Mouse (Mus musculus) forebrain, embryonic 12.5 days (tissue): ENCODE data around the gene Klhdc7a. TPM values are rescaled to one million over a fixed set of nuclear protein-coding genes. Genes with fewer than 3 reads are reported as not detected.
"Not testable (repeated sequence)": the region's sequence is repeated elsewhere in the genome, so short reads cannot be mapped to it uniquely, and the experiment has no call there.

Experiments used
- ATAC-seq: fragments of 200-750 bp; cut with Nextera tagmentation; 2 replicates; pipeline ENCODE4 v1.8.0; 2017; ENCODE audit warnings: moderate TSS enrichment; ENCODE audit not compliant: low FRiP score
- H3K27ac ChIP-seq: fragments of 300-500 bp; sonication (generic); 2 replicates; pipeline ENCODE4 v1.5.1; 2016; ENCODE audit warnings: mild to moderate bottlenecking
- H3K27me3 ChIP-seq: fragments of 300-500 bp; sonication (generic); 2 replicates; pipeline ENCODE4 v1.6.1; 2016; ENCODE audit warnings: mild to moderate bottlenecking
- H3K36me3 ChIP-seq: fragments of 300-500 bp; sonication (generic); replicated peaks from 2 replicates; pipeline ENCODE4 v1.6.1; 2016; ENCODE audit warnings: mild to moderate bottlenecking
- H3K4me1 ChIP-seq: fragments of 300-500 bp; sonication (generic); 2 replicates; pipeline ENCODE4 v1.6.1; 2016
- H3K4me2 ChIP-seq: fragments of 300-500 bp; sonication (generic); 2 replicates; pipeline ENCODE4 v1.6.1; 2016; ENCODE audit warnings: mild to moderate bottlenecking, moderate library complexity
- H3K4me3 ChIP-seq: fragments of 300-500 bp; sonication (generic); replicated peaks from 2 replicates; pipeline ENCODE4 v1.5.1; 2016; ENCODE audit warnings: mild to moderate bottlenecking
- H3K9ac ChIP-seq: fragments of 300-500 bp; sonication (generic); 2 replicates; pipeline ENCODE4 v1.6.1; 2016; ENCODE audit warnings: mild to moderate bottlenecking
- H3K9me3 ChIP-seq: fragments of 300-500 bp; sonication (generic); 2 replicates; pipeline ENCODE4 v1.6.1; 2016
- WGBS: fragments of 180-500 bp; shearing (Covaris S2); methylation state at CpG from one replicate; pipeline ENCODE4 v1.1.7; 2016; 5-methylcytosine and 5-hydroxymethylcytosine counted together
- polyA plus RNA-seq: library from polyadenylated mRNA; unstranded; fragments of >200 nt; fragmentation: Nextera tagmentation; extraction: Ambion mirVana; gene quantifications from 2 replicates; pipeline ENCODE4 v1.2.1, GENCODE M21; 2016

The Klhdc7a gene
- polyA plus RNA-seq, 1 experiment from 2014 or later = 0.20 TPM

- Histone ChIP-seq H3K4me2 (no peak overlapping the region), H3K36me3 (no peaks in the 10 kb centered on the region), H3K9ac (no peak overlapping the region), H3K27ac (peak overlapping the region; percentile 54; the same call in 1 of the 2 replicates), H3K4me1 (peaks cover 26% of the 10 kb centered on the region), H3K9me3 (no peaks in the 10 kb centered on the region), H3K4me3 (no peak overlapping the region), H3K27me3 (no peaks in the 10 kb centered on the region)
- ATAC-seq = no peak
- 13% methylated on average over 5 of the region's 5 CpGs for WGBS
These were observed 9.5 kb upstream of the Klhdc7a start for GRCm38 (mm10) chr4:139977308-139977781.

- peaks cover 19% of the 10 kb centered on the region for H3K4me1 ChIP-seq
- WGBS = 69% methylated on average over 7 of the region's 7 CpGs
- no peaks in the 10 kb centered on the region for H3K9me3 ChIP-seq
These were observed 6.7 kb upstream of the Klhdc7a start for GRCm38 (mm10) chr4:139974506-139974905.

GRCm38 (mm10) chr4:139967475-139967891 lies 343 bp downstream of the Klhdc7a start:
- WGBS = 14% methylated on average over 10 of the region's 10 CpGs
- H3K4me3 ChIP-seq = no peak overlapping the region
- H3K9me3 ChIP-seq = no peaks in the 10 kb centered on the region
- peaks cover 10% of the 10 kb centered on the region; the same call in 1 of the 2 replicates for H3K27me3 ChIP-seq
- no peaks in the 10 kb centered on the region for H3K36me3 ChIP-seq
- H3K9ac ChIP-seq = no peak overlapping the region
- no peak for ATAC-seq
- H3K4me1 ChIP-seq = peaks cover 12% of the 10 kb centered on the region
- H3K27ac ChIP-seq = peak overlapping the region; percentile 26; the same call in 1 of the 2 replicates
- H3K4me2 ChIP-seq = no peak overlapping the region

More at GRCm38 (mm10) chr4:139974506-139974905, 6.7 kb upstream of the Klhdc7a start:
- Histone ChIP-seq H3K27ac (no peak overlapping the region), H3K4me2 (no peak overlapping the region), H3K36me3 (no peaks in the 10 kb centered on the region), H3K9ac (no peak overlapping the region), H3K4me3 (no peak overlapping the region), H3K27me3 (no peaks in the 10 kb centered on the region)
- no peak for ATAC-seq

GRCm38 (mm10) chr4:139966981-139967380 lies 845 bp downstream of the Klhdc7a start:
- 42% methylated on average over 3 of the region's 3 CpGs for WGBS
- no peak for ATAC-seq
- H3K36me3 ChIP-seq = no peaks in the 10 kb centered on the region

GRCm38 (mm10) chr4:139965596-139966185 lies 2.1 kb downstream of the Klhdc7a start:
- no peak for ATAC-seq
- H3K9ac ChIP-seq = no peak overlapping the region
- H3K27me3 ChIP-seq = peaks cover 10% of the 10 kb centered on the region; the same call in 1 of the 2 replicates
- H3K27ac ChIP-seq = no peak overlapping the region
- H3K4me1 ChIP-seq = peaks cover 12% of the 10 kb centered on the region
- 94% methylated on average over 28 of the region's 28 CpGs for WGBS
- no peak overlapping the region for H3K4me3 ChIP-seq
- no peaks in the 10 kb centered on the region for H3K9me3 ChIP-seq
- no peaks in the 10 kb centered on the region for H3K36me3 ChIP-seq
- H3K4me2 ChIP-seq = no peak overlapping the region

More at GRCm38 (mm10) chr4:139966981-139967380, 845 bp downstream of the Klhdc7a start:
- no peaks in the 10 kb centered on the region for H3K9me3 ChIP-seq
- H3K27ac ChIP-seq = 0 out of 2 replicates have a peak overlapping the region, but pooled peaks have one; percentile 26
- peaks cover 10% of the 10 kb centered on the region; the same call in 1 of the 2 replicates for H3K27me3 ChIP-seq
- H3K9ac ChIP-seq = no peak overlapping the region
- peaks cover 12% of the 10 kb centered on the region for H3K4me1 ChIP-seq
- H3K4me3 ChIP-seq = no peak overlapping the region
- H3K4me2 ChIP-seq = no peak overlapping the region

GRCm38 (mm10) chr4:139964406-139964805 lies 3.4 kb downstream of the Klhdc7a start:
- Histone ChIP-seq H3K4me3 (no peak overlapping the region), H3K9ac (no peak overlapping the region), H3K4me2 (no peak overlapping the region), H3K9me3 (no peaks in the 10 kb centered on the region), H3K27me3 (peaks cover 10% of the 10 kb centered on the region; the same call in 1 of the 2 replicates), H3K36me3 (no peaks in the 10 kb centered on the region), H3K4me1 (peaks cover 16% of the 10 kb centered on the region), H3K27ac (no peak overlapping the region)
- 84% methylated on average over 5 of the region's 5 CpGs for WGBS
- no peak for ATAC-seq

- no peak for ATAC-seq
- no peak overlapping the region for H3K4me2 ChIP-seq
- H3K27me3 ChIP-seq = peaks cover 10% of the 10 kb centered on the region; the same call in 1 of the 2 replicates
- H3K36me3 ChIP-seq = no peaks in the 10 kb centered on the region
- H3K4me1 ChIP-seq = peaks cover 16% of the 10 kb centered on the region
- 89% methylated on average over 5 of the region's 5 CpGs for WGBS
- no peak overlapping the region for H3K4me3 ChIP-seq
- H3K9me3 ChIP-seq = no peaks in the 10 kb centered on the region
- no peak overlapping the region for H3K27ac ChIP-seq
- no peak overlapping the region for H3K9ac ChIP-seq
These were observed 3.9 kb downstream of the Klhdc7a start for GRCm38 (mm10) chr4:139963911-139964310.

- no peak for ATAC-seq
- Histone ChIP-seq H3K9me3 (no peaks in the 10 kb centered on the region), H3K9ac (no peak overlapping the region), H3K27me3 (peaks cover 10% of the 10 kb centered on the region; the same call in 1 of the 2 replicates), H3K4me1 (peaks cover 13% of the 10 kb centered on the region), H3K36me3 (no peaks in the 10 kb centered on the region), H3K4me2 (no peak overlapping the region), H3K4me3 (no peak overlapping the region), H3K27ac (no peak overlapping the region)
- 61% methylated on average over 8 of the region's 8 CpGs for WGBS
These were observed 4.8 kb downstream of the Klhdc7a start for GRCm38 (mm10) chr4:139963059-139963458.

GRCm38 (mm10) chr4:139961816-139962215 lies 6.0 kb downstream of the Klhdc7a start:
- H3K27ac ChIP-seq = no peak overlapping the region
- ATAC-seq = no peak
- WGBS = 90% methylated on average over 8 of the region's 8 CpGs

GRCm38 (mm10) chr4:139961329-139961728 lies 6.5 kb downstream of the Klhdc7a start:
- H3K9me3 ChIP-seq, H3K4me2 ChIP-seq, H3K27ac ChIP-seq, ATAC-seq, H3K4me1 ChIP-seq, H3K9ac ChIP-seq, H3K4me3 ChIP-seq, H3K36me3 ChIP-seq, H3K27me3 ChIP-seq: not testable (repeated sequence)
- WGBS = 91% methylated on average over 11 of the region's 11 CpGs

More at GRCm38 (mm10) chr4:139961816-139962215, 6.0 kb downstream of the Klhdc7a start:
- no peaks in the 10 kb centered on the region for H3K9me3 ChIP-seq
- H3K4me1 ChIP-seq = 0 out of 2 replicates have a peak, but pooled peaks cover 4% of the 10 kb centered on the region
- H3K4me3 ChIP-seq = no peak overlapping the region
- H3K36me3 ChIP-seq = no peaks in the 10 kb centered on the region
- no peak overlapping the region for H3K4me2 ChIP-seq
- no peak overlapping the region for H3K9ac ChIP-seq
- peaks cover 4% of the 10 kb centered on the region; the same call in 1 of the 2 replicates for H3K27me3 ChIP-seq

- H3K36me3 ChIP-seq = no peaks in the 10 kb centered on the region
- no peaks in the 10 kb centered on the region for H3K9me3 ChIP-seq
- no peak overlapping the region for H3K4me3 ChIP-seq
- ATAC-seq = no peak
- no peak overlapping the region for H3K27ac ChIP-seq
- no peak overlapping the region for H3K4me2 ChIP-seq
- WGBS = 92% methylated on average over 10 of the region's 10 CpGs
- no peak overlapping the region for H3K9ac ChIP-seq
- 0 out of 2 replicates have a peak, but pooled peaks cover 4% of the 10 kb centered on the region for H3K4me1 ChIP-seq
- H3K27me3 ChIP-seq = no peaks in the 10 kb centered on the region
These were observed 7.0 kb downstream of the Klhdc7a start for GRCm38 (mm10) chr4:139960724-139961315.

GRCm38 (mm10) chr4:139960086-139960713 lies 7.6 kb downstream of the Klhdc7a start:
- no peak overlapping the region for H3K4me2 ChIP-seq
- H3K27me3 ChIP-seq = no peaks in the 10 kb centered on the region
- no peak overlapping the region for H3K9ac ChIP-seq
- H3K36me3 ChIP-seq = no peaks in the 10 kb centered on the region
- no peak overlapping the region for H3K27ac ChIP-seq
- H3K9me3 ChIP-seq = no peaks in the 10 kb centered on the region
- no peak for ATAC-seq
- 69% methylated on average over 12 of the region's 12 CpGs for WGBS
- no peak overlapping the region for H3K4me3 ChIP-seq
- H3K4me1 ChIP-seq = 0 out of 2 replicates have a peak, but pooled peaks cover 4% of the 10 kb centered on the region
